Mouse (Mus musculus): ENCODE measurements at regions not wholly inside any gene's neighbourhood (a gene's known extent, or its start where the extent isn't known, plus 50 kb on each side); places are given as distances from the start of the nearest gene placed in this dataset.

DNA sequence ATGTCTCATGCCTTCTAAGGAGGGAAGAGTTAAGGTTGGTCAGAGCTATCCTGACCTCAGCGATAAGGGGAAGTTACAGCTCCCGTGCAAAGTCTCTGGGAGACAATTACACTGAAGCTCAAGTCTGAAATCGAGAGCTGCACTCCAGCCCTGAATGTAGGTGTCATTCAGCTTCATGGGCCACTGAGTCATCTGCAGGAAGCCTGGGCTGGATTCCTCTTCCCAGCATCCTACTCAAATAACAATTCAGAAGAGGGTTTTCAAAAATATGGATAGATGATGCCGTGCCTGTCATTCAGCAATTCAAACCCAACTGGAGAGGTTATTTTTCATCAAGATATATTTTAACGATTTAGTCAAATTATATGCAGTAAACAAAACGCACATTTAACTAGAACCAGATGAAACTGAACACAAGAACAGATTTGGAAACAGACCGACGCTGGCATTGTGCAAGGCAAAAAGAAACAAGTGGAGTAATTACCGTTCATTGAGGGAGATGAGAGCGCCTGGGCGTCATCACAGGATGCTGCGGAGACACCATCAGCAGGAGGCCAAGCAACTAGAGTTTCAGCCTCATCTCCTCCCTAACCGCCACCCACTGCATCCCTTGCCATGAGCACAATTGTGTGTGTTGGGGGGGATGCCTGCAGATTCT lies 57.8 kb upstream of the Cfap46 start:
- DNase-seq (ENCODE audit: low spot score in 2 of 2), result peak in 1 of 2 experiments; percentile 42

DNA sequence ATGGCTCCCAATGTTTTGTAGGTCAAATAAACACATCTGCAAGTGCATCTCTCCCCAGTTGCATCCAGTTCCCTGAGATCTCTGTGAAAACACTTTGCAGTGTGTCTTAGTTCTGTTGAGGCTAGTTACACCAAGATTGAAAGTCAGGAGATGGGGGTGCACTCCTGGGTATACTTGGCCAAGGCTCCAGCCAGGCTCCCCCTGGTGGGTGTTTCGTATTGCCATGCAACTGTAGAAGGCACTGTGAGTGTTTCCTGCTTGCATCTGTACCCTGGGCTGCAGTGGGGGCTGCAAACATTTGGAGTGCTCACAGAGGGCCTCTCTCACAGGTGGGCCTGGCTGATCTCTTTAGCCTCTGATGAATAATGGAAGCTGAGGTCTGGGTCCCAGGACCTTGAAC lies 63.2 kb upstream of the Cfap46 start:
- DNase-seq (ENCODE audit: low spot score in 2 of 2), result peak; percentile 49 to 64

DNA sequence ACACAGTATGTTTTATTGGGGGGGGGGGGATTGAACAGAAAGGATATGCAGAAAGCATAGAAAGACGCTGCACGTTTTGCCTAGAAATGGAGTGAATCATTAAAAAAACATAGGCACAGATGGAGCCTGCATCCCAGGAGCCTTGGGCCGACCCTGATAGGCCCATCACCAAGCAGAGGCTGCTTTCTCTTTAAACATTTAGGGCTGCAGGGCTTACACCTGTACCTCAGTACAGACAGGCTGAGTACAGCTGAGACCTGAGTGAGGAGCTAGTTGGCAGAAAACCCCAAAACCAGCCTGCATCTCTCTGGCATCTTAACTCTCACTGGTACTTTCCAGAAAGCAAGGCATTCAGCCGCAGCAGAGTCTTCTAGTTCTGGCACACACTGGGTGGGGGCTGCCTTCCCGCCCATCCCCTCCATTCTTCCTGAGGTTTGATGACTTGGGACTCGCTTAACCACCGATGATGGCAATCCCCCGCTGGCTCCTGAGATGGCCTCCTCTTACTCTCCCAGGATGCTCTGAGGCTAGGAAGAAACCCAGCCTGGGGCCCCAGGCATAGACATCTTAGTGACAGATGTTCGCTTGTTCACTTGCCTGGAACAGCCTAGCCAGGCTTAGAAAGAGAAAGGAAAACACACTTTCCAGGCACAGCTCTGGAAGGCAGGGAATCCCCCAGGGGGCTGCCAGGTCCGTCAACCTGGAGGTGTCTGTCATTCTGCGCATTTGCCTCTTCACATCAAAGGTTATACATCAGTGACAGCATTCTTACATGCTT lies 63.9 kb upstream of the Cfap46 start:
- no peak for DNase-seq (ENCODE audit: low spot score in 2 of 2)

DNA sequence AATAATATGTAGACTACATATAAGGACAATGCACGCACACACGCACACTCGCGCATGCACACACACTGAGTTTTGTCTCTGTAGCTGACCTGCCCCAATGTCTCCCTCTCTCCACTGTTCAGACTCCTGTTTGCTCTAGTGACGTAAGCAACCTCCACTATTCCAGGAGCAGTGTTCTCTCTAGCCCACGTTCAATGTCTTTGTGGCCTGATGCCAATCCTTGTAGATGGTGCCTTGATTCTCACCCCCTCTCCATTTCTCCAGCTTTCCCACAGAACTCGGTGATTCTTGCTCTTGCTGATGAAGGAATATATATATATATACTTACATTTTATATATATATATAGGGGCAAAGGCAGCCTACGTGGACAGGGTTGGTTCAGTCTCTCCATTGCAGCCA lies 71.4 kb upstream of the Cfap46 start:
- DNase-seq (ENCODE audit: low spot score in 2 of 2), result no peak

DNA sequence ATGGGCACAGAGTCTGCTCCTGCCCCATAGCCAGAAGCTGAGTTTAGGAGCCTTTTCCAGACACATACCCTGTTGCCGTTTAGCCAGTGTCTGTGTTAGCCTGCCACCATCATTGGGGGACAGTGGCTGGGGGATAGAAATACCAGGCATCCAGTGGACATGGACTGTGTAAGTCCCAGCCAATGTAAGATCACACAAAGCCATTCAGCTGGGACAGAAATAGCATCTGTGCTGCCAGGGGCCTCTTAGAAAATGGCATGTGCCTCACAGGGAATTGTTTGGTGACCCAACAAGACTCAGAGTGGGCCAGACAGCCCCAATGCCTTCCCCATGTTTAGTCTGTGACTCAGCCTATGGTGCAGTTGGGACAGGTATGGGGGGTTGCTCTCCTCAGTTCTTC lies 71.5 kb upstream of the Adgra1 start:
- no peak for DNase-seq (ENCODE audit: low spot score in 2 of 2)

DNA sequence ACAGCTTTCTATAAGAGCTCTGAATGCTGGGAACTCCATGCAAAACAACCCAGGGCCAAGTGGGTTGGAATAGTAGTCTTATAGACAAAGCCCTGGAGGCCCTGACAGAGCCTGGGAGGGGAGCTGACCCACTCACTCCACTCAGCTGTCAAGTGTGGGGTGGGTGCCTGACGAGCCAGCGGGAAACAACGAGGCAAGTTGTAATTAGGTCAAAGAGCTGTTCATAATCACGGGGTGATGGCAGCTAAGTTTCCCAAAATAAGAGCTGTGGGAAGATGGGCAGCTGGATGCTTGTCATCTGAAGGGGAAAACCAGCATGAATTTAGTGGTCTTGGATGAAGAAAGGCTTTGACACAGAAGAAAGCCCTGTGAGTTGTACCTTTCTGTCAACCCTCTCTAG lies 70.7 kb upstream of the Adgra1 start:
- DNase-seq (ENCODE audit: low spot score in 2 of 2), result no peak

DNA sequence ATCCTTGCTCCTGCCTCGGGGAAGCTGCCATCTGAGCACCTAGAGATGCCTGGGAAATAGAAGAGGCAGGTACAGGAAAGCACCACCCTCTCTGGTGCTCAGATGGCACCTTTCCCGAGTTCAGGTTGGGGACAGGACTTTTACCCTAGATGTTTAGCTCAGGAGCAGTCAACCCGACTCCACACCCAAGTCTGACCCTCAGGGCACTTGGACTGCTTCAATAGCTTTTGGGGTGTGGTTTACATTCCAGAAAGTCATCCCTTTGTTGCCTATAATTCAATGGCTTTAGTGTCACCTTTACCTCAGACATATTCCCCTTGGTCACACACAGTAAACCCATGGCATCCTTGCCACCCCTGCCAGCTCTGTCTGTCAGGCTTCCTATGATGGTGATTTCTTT lies 67.7 kb upstream of the Adgra1 start:
- no peak for DNase-seq (ENCODE audit: low spot score in 2 of 2)

DNA sequence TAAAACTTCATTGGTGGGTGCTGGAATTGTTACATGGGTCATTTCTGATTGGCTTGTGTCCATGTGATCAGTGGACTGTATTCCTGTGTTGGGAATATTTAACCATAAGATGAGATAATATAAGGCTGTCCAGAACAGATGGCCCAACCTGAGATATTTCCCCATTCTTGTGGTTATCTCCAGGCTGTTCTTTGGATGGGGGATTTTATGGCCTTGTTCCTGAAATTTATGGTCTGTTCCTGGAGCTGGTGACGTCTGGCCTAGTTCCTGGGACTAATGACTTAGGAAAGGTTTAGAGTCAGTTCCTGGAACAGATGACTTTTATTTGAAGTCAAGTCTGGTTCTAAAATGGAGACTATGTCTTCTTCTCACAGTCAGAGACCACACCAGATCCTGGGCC lies 64.8 kb upstream of the Adgra1 start:
- no peak for DNase-seq (ENCODE audit: low spot score in 2 of 2)

DNA sequence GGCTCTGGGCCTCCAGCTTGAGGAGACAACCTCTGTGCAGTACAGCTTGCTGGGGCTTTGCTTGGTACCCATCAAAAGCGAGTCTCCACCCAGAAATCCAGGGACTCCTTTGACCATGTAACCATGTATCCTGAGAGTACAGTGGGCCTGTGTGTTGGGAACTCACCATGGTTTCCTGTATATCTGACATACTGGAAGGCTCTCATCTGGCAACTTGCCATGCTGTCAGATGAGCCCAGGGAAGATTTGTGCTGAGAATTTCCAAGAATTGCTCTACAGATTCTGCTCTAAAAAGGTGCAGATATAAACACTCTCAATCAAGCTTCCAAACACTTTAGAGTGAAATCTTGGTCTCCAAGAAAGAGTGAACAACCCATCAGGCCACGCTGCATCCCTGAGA lies 56.7 kb upstream of the Adgra1 start:
- DNase-seq (ENCODE audit: low spot score in 2 of 2), result no peak

DNA sequence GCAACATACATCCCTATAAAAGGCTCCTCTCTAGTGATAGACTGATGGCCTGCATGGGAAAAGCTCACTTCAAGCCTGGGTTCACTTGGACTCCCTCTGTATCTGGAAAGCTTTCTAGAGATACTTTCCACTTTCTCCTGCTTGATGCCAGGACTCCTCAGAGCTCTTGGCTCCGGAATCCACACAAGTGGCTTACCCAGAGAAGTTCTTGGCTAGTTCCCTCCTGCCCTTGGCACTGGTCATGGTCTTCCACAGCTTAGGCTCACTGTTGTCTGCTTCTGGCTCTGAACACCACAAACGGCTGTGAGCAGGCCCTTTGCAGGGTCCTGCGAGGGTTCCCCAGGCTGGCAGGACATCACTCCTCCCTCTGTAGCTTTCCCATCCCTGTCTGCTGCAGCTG lies 54.1 kb upstream of the Adgra1 start:
- peak; percentile 27 to 41 for DNase-seq (ENCODE audit: low spot score in 2 of 2)

DNA sequence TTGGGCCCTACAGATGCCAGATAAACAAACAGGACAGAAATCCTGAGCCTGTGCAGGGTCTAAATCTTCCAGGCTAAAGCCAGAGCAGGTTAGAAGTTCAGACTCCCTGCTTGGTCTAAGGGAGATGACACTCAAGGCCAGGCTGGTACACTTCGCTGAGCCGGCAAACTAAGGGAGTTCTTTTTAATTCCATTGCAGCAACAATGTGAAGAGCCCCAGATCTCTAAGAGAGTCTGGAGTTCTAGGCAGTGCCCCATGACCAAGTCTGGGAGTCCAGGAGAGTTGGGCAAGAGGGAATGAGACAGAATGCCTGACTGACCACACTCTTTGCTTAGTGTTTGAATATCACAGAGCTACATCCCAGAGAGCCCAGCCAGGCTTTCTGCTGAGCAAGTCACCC lies 52.5 kb upstream of the Adgra1 start:
- DNase-seq (ENCODE audit: low spot score in 2 of 2), result no peak

Small RNA genes in the stretch of these regions (microRNA-seq; reads per million reads assigned to microRNA genes)
- 0 reads per million in 2 experiments for gene Mir6401
